Mouse (Mus musculus): ENCODE measurements around the gene Tanc2. TPM values are rescaled to one million over a fixed set of nuclear protein-coding genes. Genes with fewer than 3 reads are reported as not detected.

The Tanc2 gene
- 100 to 1,000 TPM; 209 to 233 (median 215) TPM for total RNA-seq (2022)

- DNase-seq (ENCODE audit: low spot score in 2 of 2): peak; percentile 45 to 50
Observed at GRCm38 (mm10) chr11:105589877-105590641, at the start of gene Tanc2. Gene Tanc2, plus strand, starts transcription at chr11:105589986.

DNA sequence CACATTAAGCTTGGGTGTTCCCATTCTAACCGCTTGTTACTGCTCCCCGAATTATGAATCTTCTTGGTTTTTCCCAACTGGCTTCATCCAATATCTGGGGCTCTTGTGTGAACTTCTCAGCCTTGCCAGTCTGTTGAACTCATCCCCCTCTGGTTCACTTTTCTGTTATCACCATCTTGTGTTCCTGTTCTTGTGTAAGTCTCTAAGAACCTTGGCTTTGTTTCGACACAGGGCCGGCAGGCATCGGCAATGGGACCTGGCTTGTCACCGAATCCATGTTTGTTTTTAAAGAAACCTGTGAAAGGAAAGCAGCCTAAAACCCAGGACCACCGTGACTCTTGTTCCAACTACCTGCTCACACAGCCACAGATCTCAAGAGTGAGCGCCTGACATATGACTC, 49.0 kb upstream of the Tanc2 start:
- DNase-seq (ENCODE audit: low spot score in 2 of 2): no peak

DNA sequence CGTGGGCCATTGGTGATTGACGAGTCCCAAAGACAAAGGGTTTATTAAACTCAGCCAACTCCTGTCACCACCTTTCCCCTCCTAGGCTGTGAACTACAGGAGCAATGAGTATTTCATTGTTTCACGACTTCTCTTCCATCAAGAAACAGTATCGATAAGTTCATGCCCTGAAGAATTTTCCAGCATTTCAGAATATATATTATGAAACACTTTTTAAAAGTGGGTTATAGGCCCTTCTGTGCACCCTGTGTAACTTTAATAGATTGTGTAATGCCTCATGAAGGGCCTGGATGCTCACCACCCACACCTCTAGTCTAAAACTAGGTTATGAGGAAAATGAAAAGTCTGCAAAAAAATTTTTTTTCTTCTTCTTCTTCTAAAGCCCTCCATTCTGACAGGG, 48.4 kb upstream of the Tanc2 start:
- DNase-seq (ENCODE audit: low spot score in 2 of 2): no peak

GRCm38 (mm10) chr11:105542129-105542528, 47.7 kb upstream of the Tanc2 start:
- no peak for DNase-seq (ENCODE audit: low spot score in 2 of 2)

- DNase-seq (ENCODE audit: low spot score in 2 of 2): no peak
Observed at GRCm38 (mm10) chr11:105545801-105546200, 44.0 kb upstream of the Tanc2 start.

- no peak for DNase-seq (ENCODE audit: low spot score in 2 of 2)
Observed at GRCm38 (mm10) chr11:105546393-105546792, 43.4 kb upstream of the Tanc2 start.

GRCm38 (mm10) chr11:105548383-105548782, 41.4 kb upstream of the Tanc2 start:
- no peak for DNase-seq (ENCODE audit: low spot score in 2 of 2)

DNA sequence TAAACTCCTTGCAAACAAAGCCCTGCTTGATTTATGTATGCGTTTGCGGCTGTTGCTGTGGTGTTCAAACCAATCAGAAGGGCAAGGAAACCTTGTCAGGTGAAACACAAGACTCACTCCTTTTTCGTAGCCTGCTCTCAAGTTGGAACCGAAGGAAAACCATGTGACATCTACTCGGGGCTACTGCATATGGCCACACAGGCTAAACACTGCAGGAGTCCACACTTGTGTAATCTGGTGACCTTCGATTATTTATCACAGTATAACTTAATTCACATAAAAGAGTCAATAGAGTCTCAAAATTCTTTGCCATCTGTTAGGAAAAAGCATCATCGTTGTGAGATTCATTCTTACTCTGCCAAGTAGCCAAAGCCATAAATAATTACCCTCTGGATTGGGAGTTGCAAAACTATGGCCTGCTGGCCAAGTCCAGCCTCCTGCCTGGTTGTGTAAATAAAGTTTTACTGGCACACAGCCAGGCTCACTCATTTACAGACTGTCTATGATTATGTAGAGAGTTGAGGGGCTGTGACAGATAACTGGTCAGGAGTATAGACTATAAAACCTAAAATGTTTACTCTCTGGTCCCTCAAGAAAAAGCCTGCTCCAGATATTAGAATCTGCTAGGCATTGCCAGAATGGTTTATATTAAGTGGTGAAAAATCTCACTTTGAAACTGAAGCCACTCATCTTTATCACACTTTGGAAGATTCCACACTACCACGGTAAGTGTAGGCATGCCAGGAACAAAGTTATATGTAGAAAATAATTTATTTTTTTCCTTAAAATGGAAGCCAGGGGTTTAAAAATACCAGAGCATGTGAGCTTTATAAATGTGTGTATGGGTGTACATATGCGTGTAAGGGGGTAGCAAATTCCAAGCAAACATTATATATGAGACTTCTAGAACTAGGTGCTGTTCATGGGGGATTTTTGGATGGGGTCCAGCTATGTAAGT, 40.3 kb upstream of the Tanc2 start:
- no peak for DNase-seq (ENCODE audit: low spot score in 2 of 2)

DNA sequence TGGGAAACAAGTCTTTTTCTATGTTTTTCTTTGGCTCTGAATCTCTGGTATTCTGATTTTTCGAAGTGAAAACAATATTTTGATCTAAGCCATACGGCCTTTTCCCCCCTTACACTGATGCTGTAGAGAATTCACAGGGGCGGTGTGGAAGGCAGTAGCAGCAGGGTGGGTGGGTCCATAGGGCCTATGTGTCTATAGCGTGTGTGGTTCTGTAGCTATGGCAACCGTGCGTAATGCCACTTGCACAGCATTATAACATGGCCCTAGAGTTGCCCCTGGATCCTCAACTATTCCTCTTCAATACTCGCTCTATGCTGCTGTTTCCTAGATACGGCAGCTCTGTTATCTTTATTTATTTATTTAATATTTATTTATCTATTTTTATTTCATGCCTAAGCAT, 32.5 kb upstream of the Tanc2 start:
- no peak for DNase-seq (ENCODE audit: low spot score in 2 of 2)

- DNase-seq (ENCODE audit: low spot score in 2 of 2): no peak
Observed at GRCm38 (mm10) chr11:105558091-105558490, 31.7 kb upstream of the Tanc2 start.

- no peak for DNase-seq (ENCODE audit: low spot score in 2 of 2)
Observed at GRCm38 (mm10) chr11:105558803-105559505, 30.8 kb upstream of the Tanc2 start.

DNA sequence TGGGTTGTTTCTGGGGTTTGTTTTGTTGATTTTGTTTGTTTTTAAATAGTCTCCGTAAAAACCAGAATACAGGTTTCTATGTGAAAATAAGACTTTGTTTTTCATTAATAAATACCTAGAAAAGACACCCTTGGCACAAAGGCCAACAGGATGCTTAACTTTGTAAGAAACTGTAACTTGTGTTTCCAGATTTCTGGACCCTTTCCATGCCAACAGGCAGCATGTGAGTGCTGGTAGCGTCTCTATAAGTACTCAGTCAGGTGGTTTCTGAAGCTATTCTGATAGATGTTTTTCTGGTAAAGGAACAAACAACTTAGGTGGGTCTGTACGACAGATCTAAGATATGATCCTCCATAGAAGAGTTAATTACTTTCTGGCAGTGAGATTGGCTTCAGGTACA, 26.2 kb upstream of the Tanc2 start:
- DNase-seq (ENCODE audit: low spot score in 2 of 2): no peak

DNA sequence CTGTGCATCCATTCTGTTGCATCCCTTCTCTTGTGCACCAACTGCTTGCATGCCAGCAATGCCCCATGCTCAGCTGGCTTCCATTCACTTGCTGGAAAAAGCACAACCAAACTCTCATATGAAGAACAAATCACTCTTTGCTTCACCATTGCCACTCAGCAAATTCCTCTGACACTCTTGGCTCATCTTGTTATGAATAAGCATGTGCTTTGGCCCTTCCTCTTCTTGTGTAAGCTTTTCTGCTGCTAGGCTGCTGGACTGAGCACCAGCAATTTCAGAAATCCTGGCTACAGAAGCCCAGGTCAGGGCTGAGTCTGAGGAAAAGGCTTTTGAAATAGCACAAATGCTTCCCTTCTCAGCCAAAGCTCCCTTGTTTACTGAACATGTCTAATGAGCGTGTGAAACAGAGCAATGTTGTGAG, 22.6 kb upstream of the Tanc2 start:
- DNase-seq (ENCODE audit: low spot score in 2 of 2): no peak

DNA sequence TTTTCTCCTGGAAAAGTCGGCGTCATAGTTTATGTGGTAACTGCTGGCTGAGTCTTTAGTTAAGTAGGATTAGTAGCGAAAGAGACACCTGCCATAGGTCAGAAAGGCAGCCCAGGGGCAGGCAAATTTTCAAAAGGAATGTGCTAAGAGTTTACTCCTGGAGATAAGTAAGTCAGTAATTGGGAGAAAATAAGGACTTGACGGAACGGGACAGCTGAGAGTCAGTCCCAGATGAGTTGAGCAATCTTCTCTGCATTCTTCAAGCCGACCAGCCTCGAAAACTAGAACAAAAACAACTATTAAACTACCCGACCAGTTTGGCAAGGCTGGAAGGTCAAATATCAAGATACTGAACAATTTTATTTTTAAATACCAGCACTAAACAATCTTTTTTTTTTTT, 17.8 kb upstream of the Tanc2 start:
- DNase-seq (ENCODE audit: low spot score in 2 of 2): no peak

- no peak for DNase-seq (ENCODE audit: low spot score in 2 of 2)
Observed at GRCm38 (mm10) chr11:105574241-105574640, 15.5 kb upstream of the Tanc2 start.

GRCm38 (mm10) chr11:105577211-105577610, 12.6 kb upstream of the Tanc2 start:
- no peak for DNase-seq (ENCODE audit: low spot score in 2 of 2)

GRCm38 (mm10) chr11:105582020-105582419, 7.8 kb upstream of the Tanc2 start:
- no peak for DNase-seq (ENCODE audit: low spot score in 2 of 2)

DNA sequence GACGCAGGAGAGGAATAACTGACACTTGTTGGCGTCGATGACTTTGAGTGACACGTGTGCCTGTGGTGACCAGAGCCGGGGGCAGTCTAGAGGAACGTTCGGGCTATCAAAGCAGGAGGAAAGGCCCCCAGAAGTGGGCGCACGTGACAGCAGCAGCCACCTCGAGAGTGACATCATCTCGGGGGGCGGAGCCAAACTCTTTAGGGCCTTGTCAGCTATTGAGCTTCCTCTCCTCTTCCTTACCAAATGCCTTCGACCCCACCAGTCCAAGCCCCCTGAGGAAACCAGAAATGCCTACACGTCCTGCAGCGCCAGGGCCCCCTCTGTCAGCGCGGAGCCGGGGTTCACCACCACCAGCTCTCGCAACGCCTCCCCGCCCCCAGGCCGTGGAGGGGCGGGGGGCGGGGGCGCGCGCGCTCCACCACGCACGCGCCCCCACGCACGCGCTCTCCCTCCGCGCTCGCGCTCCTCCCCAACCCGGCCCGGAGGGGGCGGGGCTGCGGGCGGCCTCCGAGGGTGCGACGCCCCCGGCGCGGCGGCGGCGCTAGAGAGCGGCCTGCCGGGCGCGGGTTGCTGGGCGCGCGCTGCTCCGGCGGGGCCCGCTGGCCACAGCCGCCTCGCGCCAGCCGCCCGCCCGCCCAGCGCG, 432 bp upstream of the Tanc2 start:
- DNase-seq (ENCODE audit: low spot score in 2 of 2): peak; percentile 86 to 91

- peak in 1 of 2 experiments; percentile 36 for DNase-seq (ENCODE audit: low spot score in 2 of 2)
Observed at GRCm38 (mm10) chr11:105591905-105592304, 2.1 kb downstream of the Tanc2 start.

GRCm38 (mm10) chr11:105602177-105602576, 12.4 kb downstream of the Tanc2 start:
- no peak for DNase-seq (ENCODE audit: low spot score in 2 of 2)

DNA sequence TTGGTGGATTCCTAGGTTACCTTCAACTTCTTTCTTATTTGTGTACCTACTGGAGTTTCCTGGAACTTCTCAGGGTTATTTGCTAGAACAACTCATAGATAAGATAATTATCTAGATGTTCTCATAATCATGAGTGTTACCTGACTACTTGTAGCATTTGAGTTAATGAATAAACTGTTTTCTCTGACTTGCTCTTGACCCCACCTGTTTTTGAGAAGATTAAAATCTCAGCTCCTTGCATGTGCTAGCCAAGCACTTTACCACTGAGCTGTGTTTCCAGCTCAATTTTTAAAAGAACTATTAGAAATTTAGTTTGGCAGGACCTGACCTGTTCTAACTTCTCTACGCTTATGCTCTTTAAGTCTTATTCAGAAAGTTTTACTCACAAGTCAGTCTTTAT, 36.4 kb downstream of the Tanc2 start:
- DNase-seq (ENCODE audit: low spot score in 2 of 2): no peak
